Mouse (Mus musculus): ENCODE data around the gene Urgcp.

Gene Urgcp

DNA sequence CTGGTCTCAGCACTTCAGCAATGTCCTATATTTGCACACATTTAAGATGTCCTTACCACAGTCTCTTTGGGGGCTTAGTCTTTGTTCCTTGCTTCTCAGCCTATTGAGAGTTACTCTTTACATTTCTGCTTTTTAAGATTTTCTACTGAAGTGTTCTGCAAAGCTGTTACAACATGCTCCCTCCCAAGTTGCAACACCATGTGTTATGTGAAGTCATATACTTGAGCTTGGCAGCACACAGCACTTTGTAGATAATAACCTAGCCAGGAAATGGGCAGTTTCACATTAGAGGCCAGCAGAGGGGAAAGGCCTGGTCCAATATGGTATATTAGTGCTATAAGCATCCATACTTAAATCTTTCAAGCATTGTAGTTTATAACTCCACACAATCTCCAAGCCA is 23.6 kb upstream of the Urgcp start:
- no peak for DNase-seq (ENCODE audit: low read depth, low spot score)

DNA sequence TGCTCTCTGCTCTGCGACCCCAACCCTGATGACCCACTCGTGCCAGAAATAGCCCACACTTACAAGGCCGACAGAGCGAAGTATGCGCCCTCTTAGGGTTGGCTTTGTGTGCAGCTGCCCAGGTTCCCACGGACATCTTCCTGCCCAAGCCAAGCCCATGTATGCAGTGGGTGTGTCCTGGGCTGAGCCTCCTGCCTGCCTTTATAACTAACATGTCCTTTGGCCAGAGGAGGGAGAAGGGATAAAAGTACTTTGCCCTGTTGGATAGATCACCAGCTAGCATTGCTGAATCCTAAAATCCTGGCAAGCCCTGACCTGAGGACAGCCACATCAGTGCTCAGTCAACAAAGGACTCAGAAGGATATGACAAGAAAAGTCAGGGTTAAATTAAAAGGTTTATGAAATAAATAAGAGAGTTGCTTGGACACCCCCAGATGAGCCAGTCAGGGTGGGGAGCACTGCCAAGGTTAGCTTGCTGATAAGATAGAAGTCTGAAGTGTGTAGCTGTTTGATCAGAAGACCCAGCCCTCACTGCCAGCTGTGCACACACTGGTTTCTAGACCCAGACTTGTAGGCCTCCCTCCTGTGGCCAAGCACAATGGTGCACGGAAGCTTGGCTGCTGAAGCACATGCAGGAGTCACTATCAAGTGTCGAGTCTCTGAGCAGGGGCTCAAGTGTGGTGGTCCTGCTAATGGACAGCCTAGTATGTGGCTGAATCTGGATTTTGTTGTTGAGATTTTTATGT is 20.2 kb upstream of the Urgcp start:
- no peak for DNase-seq (ENCODE audit: low read depth, low spot score)

DNA sequence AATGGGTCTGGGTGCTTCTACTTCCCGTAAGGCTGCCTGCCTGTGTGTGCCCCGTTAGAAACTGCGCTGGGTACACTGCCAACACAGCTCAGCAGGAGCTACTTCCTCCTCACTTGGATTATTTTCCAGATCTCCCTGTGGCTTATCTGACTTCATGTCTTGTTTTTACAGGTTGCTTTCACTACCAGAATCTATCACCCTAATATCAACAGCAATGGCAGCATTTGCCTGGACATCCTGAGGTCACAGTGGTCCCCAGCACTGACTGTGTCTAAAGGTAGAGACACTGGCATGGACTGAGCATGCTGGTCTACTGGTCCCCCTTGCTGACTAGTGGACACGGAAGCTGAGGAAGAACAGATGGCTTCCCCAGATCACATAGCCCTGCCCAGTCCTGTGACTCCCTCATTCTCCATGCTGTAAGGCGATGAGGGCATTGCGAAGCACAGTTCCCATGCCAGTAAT is 17.9 kb upstream of the Urgcp start:
- no peak for DNase-seq (ENCODE audit: low read depth, low spot score)

DNA sequence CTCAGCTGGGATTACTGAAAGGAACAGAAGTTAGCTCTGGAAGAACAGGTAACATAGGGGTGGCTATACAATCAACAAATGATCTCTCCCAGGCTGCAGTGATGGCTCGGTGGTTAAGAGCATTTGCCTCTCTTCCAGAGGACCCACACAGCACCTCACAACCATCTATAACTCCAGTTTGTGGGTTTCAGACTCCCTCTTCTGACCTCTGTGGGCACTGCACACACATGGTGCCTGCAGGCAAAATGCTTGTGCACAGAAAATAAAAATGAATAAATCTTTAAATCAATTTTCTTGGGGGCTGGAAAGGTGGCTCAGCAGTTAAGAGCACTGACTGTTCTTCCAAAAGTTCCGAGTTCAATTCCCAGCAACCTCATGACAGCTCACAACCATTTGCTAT is 16.3 kb upstream of the Urgcp start:
- DNase-seq (ENCODE audit: low read depth, low spot score) = no peak

DNA sequence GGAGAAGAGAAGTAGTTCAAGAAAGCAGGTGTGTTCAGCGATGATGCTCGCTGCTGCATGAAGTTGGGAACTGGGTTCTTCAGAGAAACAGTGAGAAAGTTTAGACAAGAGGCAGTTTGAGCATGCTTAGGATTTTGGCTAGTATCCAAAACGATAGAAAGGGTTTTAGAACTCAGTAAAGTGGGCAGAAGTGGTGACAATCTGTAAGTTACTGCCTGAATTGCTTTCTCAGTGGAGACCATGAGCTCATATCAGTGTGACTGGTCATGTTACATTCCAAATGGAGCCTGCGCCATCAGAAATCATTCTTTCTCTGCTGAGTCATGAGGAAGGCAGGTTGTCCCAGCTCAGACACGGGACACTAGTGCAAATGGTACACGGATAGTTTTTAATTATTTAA is 3.8 kb upstream of the Urgcp start:
- DNase-seq (ENCODE audit: low read depth, low spot score) = no peak

DNA sequence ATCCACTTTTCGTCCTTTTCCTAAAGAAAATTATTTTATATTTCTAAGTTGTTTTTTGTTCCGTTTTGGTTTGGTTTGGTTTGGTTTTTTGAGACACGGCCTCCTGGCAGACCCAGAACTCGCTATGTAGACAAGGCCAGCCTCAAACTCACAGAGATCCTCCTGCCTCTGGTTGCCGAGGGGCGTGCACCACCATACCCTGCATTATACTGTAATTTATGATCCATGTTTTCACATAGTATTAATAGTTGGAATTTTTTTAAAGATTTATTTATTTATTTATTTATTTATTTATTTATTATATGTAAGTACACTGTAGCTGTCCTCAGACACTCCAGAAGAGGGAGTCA is 432 bp upstream of the Urgcp start:
- DNase-seq (ENCODE audit: low read depth, low spot score) = no peak

DNA sequence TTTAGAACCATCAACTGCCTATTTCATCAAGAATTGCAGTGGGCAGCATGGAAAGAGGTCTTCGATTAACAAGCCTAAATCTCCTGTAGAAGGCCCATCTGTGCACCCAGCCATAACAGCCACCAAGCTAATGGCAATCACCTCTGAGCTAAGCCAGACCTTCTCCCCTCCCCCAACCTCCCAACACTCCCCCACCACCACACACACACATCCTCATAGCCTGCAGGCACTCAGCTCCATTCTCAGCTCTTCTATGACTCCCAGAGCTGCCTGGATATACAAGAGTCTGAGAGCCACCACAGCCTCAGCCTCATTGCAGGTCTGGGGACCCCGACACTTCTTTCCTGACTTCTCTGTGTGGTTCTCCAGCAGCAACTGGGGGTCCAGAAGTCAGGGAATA is 8.4 kb downstream of the Urgcp start:
- no peak for DNase-seq (ENCODE audit: low read depth, low spot score)

DNA sequence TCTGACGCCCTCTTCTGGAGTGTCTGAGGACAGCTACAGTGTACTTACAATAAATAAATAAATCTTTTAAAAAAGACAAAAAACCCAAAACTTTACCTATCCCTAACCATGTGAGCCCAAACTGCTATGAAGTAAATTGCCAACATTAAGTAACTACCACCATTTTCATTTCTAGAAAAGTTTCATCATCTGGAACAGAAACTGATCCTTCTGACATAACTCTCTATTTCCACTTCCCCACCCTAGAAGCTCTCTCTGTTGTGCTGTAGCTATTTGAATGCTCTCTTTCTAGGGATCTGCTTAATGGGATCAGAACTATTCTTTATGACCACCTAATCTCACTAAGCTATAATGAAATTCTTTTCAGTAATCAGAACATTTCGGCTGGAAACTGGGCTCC is 17.2 kb downstream of the Urgcp start:
- no peak for DNase-seq (ENCODE audit: low read depth, low spot score)

DNA sequence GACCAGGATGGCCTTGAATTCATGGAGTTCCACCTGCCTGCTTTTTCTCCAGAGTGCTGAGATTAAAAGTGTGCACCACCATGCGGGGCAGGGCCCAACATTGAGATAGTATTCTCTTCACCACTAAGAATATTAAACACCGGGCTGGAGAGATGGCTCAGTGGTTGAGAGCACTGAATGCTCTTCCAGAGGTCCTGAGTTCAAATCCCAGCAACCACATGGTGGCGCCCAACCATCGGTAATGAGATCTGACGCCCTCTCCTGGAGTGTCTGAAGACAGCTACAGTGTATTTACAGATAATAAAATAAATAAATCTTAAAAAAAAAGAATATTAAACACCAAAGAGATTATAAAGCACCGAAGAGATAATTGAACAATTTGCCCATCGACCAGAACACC is 20.1 kb downstream of the Urgcp start:
- DNase-seq (ENCODE audit: low read depth, low spot score) = no peak

DNA sequence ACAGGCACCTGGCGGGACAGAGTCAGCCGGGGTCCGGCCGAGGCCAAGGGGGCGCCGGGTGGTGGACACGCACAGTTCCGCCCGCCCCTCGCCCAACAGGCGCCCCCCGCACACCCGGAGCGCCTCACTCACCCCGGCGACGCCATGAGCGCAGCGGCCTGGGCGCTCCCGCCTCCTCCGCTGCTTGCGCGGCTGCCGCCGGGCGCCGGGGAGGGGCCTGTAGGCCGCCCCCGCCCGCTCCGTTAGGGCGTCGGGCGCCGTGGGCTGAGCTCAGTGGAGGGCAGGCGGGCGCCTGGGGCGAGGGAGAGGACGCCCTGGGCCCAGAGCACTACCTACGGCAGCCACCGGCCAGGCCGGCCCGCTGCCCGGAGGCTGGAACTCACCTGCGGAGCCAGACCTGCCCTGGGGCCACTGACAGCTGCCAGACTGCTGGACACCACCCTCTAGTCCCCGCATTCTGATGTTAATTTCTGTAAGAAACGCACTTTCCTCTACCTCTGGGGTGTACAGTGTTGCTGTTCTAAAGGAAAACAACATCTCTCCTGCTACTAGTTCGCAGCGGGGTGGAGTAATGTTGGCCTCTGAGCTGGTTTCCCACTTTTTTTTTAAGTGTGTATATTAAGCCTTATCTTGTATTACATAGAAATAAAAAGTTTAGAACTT is 21.1 kb downstream of the Urgcp start:
- DNase-seq (ENCODE audit: low read depth, low spot score) = peak; percentile 49

DNA sequence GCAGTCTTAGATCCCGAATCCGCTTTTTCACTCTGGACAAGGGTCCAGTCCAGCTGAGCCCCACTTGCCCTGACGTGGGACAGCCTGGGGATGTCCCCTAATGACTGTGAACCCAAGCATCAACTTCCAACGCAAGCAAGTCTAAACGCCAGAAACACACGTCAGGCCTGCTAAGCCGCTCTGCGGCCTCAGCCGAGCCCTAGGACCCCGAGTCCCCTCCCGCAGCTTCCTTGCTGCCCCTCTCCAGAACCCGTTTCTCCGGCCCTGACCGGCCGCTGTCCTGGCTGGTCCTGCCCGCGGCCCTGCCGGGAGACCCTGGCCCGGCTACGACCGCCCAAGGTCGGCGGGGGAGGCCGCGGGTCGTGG is 21.6 kb downstream of the Urgcp start:
- DNase-seq (ENCODE audit: low read depth, low spot score) = peak; percentile 25

DNA sequence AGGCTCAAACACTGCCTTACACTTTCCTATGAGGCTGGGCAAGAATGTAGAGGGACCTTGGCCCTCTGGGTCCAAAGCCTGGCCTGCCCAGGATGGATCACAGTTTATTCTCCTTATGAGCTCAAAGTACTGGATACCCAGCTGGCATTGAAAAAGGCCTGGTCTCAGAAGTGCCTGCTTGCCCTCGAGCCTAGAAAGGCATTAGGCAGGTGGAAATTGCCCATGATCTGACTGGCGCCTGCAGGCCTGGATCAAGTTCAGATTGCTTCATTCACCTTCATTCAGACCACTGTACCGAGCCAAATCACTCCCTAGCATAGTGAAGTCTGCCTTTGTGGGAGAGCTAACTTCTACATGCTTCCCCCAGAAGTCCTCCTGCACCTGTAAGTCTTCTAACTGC is 22.3 kb downstream of the Urgcp start:
- no peak for DNase-seq (ENCODE audit: low read depth, low spot score)

DNA sequence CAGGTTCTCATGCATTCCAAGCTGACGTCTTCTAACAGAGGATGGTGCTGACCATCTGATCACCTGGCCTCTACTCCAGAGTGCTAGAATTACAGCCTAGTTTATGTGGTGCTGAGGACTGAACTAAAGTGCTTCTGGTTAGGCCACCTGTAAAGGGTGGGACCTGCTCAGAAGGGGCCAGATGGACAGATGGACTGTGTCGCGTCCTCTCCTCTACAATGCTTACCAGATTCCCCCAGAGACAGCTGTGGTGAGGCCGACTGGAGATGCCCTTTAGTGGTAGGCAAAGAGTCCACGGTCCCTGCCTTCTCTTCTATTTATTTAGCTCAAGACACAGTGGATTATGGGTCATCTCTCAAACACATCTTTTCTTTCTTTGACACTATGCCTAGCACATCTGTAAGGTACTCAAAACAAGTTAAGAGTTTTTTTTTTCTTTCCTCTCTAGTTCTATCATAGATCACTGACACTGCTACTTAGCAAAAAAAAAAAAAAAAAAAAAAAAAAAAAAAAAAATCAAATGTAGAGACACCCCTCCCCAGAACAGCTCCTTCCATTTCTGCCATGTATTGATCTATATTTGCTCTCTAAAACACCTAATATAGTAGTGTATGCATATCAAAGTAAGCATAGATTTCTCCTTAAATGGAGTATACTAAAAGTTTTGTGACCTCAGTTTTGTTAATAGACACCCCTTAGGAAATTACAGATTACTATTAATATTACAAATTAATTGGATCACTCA is 23.1 kb downstream of the Urgcp start:
- no peak for DNase-seq (ENCODE audit: low read depth, low spot score)

DNA sequence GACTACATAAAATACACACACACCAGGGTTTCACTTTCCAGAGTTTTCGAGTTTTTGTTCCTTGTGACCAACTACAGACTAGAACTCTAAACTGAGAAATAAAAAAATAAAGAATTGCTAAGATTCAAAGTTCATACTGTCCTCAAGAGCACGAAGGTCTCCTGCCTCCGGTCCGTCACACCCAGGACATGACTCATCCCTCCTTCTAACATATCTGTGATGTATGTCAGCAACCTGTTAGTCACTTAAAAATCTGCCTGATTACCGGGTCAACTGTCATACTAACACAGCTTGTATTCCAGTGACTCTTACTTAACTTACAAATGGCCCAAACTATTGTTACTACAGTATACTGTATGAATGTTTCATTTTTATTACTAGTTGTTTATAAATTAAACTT is 25.0 kb downstream of the Urgcp start:
- DNase-seq (ENCODE audit: low read depth, low spot score) = no peak

DNA sequence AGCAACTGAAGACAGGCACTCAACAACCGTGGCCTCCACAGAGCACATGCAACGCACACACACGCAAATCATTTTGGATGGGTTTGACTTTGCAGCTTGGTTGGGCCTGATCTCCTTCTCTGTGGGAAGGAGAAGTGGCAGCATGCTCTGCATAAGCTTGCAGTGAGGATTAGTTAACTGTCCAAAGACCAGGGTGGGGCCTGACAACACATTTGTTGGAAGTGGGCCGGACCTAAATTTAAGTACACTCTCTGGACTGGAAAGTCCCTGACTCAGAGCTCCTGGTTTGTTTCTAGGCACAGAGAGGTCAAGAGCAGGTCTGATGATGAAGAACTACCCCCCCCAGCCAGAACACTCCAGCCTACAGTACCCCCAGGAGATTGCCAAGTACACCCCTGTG is 27.9 kb downstream of the Urgcp start:
- no peak for DNase-seq (ENCODE audit: low read depth, low spot score)

DNA sequence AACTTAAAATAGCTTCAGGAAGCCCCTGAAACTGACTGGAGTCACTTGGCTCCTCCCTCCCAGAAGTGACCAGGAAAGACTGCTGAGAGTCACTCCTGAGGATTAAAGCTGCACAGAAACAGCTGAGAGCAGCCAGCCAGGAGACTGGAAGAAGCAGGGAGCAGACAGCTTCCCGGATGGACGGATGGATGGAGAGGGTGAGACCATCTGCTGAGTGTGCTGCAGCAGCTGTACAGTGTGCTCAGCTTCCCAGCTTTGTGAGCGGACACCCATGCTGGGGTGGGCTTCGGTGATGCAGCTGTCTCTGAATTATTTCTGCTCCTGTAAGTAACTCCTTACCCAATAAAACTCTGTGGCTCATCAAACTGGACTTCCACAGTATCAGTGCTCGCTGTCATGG is 29.8 kb downstream of the Urgcp start:
- DNase-seq (ENCODE audit: low read depth, low spot score) = no peak

DNA sequence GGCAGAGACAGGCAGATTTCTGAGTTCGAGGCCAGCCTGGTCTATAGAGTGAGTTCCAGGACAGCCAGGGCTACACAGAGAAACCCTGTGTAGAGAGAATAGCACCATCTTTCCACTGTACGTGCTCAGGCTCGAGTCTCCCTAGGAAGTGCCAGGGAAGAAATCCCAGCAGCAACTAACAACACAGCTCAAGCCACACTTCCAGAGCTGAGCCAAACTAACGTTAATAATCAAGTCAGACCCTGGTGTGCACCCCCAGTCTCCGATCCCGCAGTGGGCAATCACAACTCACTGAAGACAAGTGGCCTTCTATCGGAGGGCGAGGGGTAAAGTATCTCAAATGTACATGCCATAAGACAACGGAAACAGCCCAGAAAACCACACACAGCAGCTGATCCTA is 32.6 kb downstream of the Urgcp start:
- DNase-seq (ENCODE audit: low read depth, low spot score) = no peak

DNA sequence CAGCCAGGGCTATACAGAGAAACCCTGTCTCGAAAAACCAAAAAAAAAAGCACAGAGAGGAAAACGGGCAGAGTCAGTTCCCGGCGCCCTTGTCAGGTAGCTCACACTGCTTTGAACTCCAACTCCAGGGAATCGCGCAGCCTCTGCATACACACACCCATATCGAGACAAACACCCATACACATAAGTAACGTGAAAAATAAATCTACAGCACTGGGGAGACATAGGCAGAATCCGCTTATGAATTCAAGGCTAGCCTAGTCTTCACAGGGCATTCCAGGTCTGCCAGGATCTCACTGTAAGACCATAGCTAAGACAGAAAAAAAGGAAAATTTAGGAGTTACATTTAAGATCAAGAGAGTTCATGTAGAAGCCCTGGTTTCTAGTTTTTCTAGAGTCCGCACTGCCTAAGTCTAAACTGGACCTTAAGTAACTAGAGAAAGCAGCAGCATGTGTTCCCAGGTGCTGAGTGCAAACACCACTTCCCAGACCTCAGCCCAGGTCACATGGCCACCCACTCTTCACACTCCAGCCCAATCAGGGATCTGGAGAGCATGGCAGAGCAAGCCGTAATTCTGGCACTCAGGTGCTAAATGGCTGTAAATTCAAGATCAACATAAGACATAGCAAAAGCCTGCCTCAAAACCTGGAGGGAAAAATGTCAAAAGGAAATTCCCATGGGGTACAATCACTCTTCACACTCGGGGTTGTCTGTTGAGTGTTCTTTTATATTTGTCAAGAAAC is 43.4 kb downstream of the Urgcp start:
- no peak for DNase-seq (ENCODE audit: low read depth, low spot score)

DNA sequence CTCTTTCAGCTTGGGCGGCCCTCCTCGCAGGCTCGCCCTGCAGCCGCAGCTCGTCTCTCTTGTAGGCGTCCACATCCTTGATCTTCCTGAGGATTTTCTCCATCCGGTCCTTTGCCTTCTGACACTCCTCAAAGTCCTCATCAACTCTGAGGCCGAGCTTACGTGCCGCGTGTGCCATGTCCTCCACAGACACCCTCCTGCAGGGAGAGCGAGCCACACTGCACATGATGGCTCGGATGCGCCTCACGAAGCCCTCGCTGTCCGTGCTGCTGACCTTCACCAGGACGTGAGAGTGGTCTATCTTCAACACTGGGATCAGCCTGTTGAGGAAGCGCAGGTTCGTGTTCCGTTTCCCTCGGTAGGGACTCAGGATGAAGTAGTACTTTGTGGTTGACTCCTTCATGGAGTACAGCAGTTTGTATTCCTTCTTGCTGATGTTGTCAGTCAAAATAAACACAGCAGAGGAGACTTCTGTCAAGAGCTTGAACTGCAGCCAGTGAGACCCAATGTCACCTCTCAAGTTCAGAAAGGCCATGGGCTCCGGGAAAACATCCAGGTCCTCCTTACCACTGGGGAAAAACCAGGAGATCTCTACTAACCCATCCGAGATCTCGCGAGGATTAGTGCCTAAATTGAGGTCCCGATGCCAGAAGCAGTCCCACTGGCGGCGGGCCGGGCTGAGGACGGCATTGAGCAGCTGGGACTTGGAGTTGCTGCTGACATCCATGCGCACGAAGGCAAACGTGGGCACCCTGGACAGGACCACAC is 45.1 kb downstream of the Urgcp start:
- no peak for DNase-seq (ENCODE audit: low read depth, low spot score)

DNA sequence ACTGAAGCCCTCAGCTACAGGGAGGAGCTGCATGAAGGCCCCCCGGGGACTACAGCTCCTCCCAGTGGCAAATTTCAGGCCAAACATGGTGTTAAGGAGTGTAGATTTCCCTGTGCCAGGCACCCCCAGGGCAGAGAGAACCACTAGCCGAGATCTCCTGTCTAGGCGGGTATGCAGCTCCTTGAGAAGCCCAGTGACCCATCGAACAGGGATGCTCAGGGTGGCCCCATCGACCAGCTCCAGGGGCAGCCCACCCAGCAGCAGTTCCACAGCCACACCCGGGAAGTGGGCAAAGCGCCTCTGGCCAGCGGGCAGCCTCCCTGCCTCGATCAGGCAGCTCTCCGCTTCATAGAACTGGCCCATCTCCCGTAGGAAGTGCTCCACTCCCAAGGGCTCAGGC is 45.9 kb downstream of the Urgcp start:
- DNase-seq (ENCODE audit: low read depth, low spot score) = no peak

DNA sequence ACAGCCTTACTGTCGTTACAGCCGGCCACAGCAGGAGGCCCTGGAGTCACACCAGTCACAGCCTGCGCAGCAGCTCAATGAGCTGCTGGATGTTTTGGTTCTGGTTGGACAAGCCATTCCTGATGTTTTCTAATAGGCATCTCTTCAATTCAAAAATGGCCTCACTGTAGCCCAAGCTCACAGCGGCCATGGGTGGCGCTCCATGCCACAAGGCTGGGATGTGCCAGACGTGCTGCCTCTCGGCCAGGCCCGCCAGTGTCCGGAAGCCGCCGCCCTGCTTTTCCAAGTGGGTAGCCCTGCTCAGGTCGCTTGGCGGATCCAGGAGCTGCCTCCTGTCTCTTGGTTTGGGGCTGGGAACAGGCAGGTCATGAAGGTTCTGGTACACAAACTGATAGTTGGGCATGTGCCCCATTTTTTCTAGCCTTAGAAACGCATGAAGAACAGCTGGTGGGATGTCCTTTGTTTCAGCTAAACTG is 46.5 kb downstream of the Urgcp start, which contains the start of gene Mrps24:
Gene Mrps24, minus strand, starts transcription at position 51 of the 476 bp plus-strand sequence.
- DNase-seq (ENCODE audit: low read depth, low spot score) = no peak

Data from retina, postnatal 7 days (tissue).